In the genomic region with DNA sequence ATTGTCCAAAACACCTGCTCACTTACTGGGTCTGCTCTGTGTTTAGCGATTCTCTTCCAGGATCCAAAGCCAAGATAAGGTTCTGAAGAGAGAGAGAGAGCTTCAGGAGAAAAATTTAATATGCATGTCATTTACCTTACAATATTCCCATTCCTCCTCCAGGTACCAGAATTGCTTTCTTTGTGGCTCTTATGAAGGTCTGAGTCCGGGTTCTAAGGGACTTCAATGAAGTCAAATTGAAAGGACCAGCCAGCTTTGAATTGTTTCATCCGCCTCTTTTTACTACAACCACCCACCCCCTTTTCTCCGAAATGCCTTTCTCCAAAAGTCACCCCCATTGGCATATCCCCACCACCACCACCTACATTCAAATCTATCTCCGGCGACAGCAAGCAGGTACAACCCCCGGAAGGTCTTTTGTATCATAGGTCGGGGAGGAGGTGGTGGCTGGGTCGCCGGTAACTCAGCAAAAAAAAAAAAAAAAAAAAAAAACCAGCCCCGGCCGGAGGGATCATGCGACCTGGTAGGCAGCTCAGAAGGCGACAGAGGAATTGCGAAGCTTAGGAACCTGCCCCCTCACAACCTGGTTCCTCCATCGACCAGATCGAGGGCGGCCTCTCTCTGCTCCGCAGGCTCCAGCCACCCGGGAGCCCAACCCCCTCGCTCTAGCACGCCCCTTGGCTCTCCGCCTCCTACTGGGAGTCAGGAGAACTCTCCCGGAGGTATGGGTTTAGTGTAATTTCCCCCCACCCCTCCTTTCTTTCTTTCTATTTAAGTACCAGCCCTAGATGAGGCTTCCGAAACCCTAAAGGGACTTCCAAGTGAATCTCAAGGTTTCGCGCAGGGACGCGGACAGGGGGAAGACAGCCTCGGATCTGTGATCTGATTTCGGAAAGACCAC, we compare ENCODE assay signal across 8 mouse cellular contexts. TPM values are rescaled to one million over a fixed set of nuclear protein-coding genes. Genes with fewer than 3 reads are reported as not detected.
DNase-seq lines count a peak whose midpoint lies in the region; ATAC-seq and TF ChIP-seq lines count a peak whose summit lies in the region.

No protein-coding gene starts in this region.

- peak overlapping the region; percentile 71 for H3K4me3 ChIP-seq in heart, embryonic 11.5 days (ENCODE audit: low read depth, low read length)
- H3K4me3 ChIP-seq in kidney, embryonic 15.5 days (replicated peaks), result peak overlapping the region; percentile 56
- peak overlapping the region; percentile 84 for H3K4me3 ChIP-seq in liver, adult 2 months (ENCODE audit: insufficient read depth, low read depth, low read length)

- no peaks in the 10 kb centered on the region for H3K9me3 ChIP-seq in heart, embryonic 11.5 days (replicated peaks; ENCODE audit: control insufficient read depth, low read length)
- H3K9me3 ChIP-seq in kidney, embryonic 15.5 days (replicated peaks), result no peaks in the 10 kb centered on the region

- peaks cover 16% of the 10 kb centered on the region; the same call in 1 of the 2 replicates for H3K79me2 ChIP-seq in liver, adult 2 months (ENCODE audit: control insufficient read depth, insufficient read depth, low read length)

- H3K27ac ChIP-seq in heart, embryonic 11.5 days (ENCODE audit: low read depth, low read length), result peak overlapping the region; percentile 98
- H3K27ac ChIP-seq in kidney, embryonic 15.5 days, result peak overlapping the region; percentile 96
- H3K27ac ChIP-seq in liver, adult 2 months (replicated peaks; ENCODE audit: insufficient read depth, low read depth, low read length), result peak overlapping the region; percentile 95

- peak; percentile 71 for TF ChIP-seq CTCF in brain, embryonic 14.5 days (IDR thresholded peaks at IDR 0.05; ENCODE audit: borderline replicate concordance, extremely low read depth, insufficient read depth, insufficient read length)
- TF ChIP-seq CTCF in liver, adult 2 months (IDR thresholded peaks at IDR 0.05; ENCODE audit: low read depth, low read length), result peak; percentile 77

- DNase-seq in CD4-positive helper T cell, adult 2 months (ENCODE audit: low read depth, low spot score), result peak; percentile 88
- peak; percentile 94 for DNase-seq in brain, embryonic 14.5 days (ENCODE audit: low read depth)
- DNase-seq in liver, adult 2 months (ENCODE audit: extremely low read depth, low read depth, low spot score), result peak; percentile 86
- peak; percentile 74 to 82 for DNase-seq in spleen, postnatal 36 days (ENCODE audit: low spot score in 2 of 2)

- peak; percentile 75 for ATAC-seq in erythroblast, adult 5-6 weeks (replicated peaks; ENCODE audit: low FRiP score, poor library complexity, severe bottlenecking)
- ATAC-seq in heart, embryonic 11.5 days (replicated peaks; ENCODE audit: insufficient number of reproducible peaks, low FRiP score, low TSS enrichment), result peak; percentile 84
- peak; percentile 88 for ATAC-seq in kidney, embryonic 15.5 days (replicated peaks; ENCODE audit: low FRiP score)
- ATAC-seq in monocyte, adult 5-6 weeks (replicated peaks; ENCODE audit: insufficient number of reproducible peaks, low FRiP score, low TSS enrichment, poor library complexity, severe bottlenecking), result peak; percentile 77

- no peaks in the 10 kb centered on the region for H3K27me3 ChIP-seq in heart, embryonic 11.5 days (ENCODE audit: control insufficient read depth, insufficient read depth, low read length)
- H3K27me3 ChIP-seq in kidney, embryonic 15.5 days, result no peaks in the 10 kb centered on the region
- H3K27me3 ChIP-seq in liver, adult 2 months (ENCODE audit: control insufficient read depth, insufficient read depth, low read length), result no peaks in the 10 kb centered on the region

- H3K4me2 ChIP-seq in heart, embryonic 11.5 days, result peak overlapping the region; percentile 73
- H3K4me2 ChIP-seq in kidney, embryonic 15.5 days, result peak overlapping the region; percentile 80

- peak overlapping the region; percentile 96 for H3K9ac ChIP-seq in heart, embryonic 11.5 days (ENCODE audit: low read depth, low read length)
- peak overlapping the region; percentile 63 for H3K9ac ChIP-seq in kidney, embryonic 15.5 days
- peak overlapping the region; percentile 85 for H3K9ac ChIP-seq in liver, adult 2 months (ENCODE audit: low read depth, low read length)

- H3K4me1 ChIP-seq in heart, embryonic 11.5 days (ENCODE audit: control insufficient read depth, insufficient read depth, low read length), result peaks cover 40% of the 10 kb centered on the region
- H3K4me1 ChIP-seq in kidney, embryonic 15.5 days, result peaks cover 45% of the 10 kb centered on the region
- H3K4me1 ChIP-seq in liver, adult 2 months (ENCODE audit: control insufficient read depth, insufficient read depth, low read length), result peaks cover 19% of the 10 kb centered on the region

- 2% methylated on average over 31 of the region's 31 CpGs for WGBS in heart, embryonic 11.5 days (ENCODE audit: insufficient replicate concordance)
- 2% methylated on average over 31 of the region's 31 CpGs for WGBS in kidney, embryonic 15.5 days
- under 1% methylated on average over 31 of the region's 31 CpGs for WGBS in liver, adult 2 months

- no peaks in the 10 kb centered on the region for H3K36me3 ChIP-seq in heart, embryonic 11.5 days (ENCODE audit: control insufficient read depth, insufficient read depth, low read length)
- H3K36me3 ChIP-seq in kidney, embryonic 15.5 days, result peaks cover 16% of the 10 kb centered on the region
- H3K36me3 ChIP-seq in liver, adult 2 months (ENCODE audit: control insufficient read depth, insufficient read depth, low read length), result peaks cover 1% of the 10 kb centered on the region; the same call in 1 of the 2 replicates

- peak; percentile 32; the same call in 1 of the 2 replicates for TF ChIP-seq POLR2A in brain, embryonic 14.5 days (IDR thresholded peaks at IDR 0.05; ENCODE audit: borderline replicate concordance, extremely low read depth, insufficient read depth, insufficient read length, poor library complexity, severe bottlenecking)
- TF ChIP-seq POLR2A in liver, adult 2 months (IDR thresholded peaks at IDR 0.05; ENCODE audit: extremely low read depth, insufficient read depth, low read length), result 0 out of 2 replicates have a peak, but pooled peaks have one; percentile 31

RNA-seq across cellular contexts. Expression of a gene that starts 1.3 kb away (rescaled TPM):
- polyA plus RNA-seq in brain, embryonic 14.5 days (2012; rRNA removed), result 116 and 129 TPM in 2 replicates
- total RNA-seq in erythroblast, adult 5-6 weeks (2015; ENCODE audit: low replicate concordance), result 543 and 572 TPM in 2 replicates
- 807 and 937 TPM in 2 replicates for total RNA-seq in erythroblast, adult 5-6 weeks (2017; ENCODE audit: low replicate concordance)
- 69.8 and 73.1 TPM in 2 replicates for polyA plus RNA-seq in heart, embryonic 11.5 days (2014; fragmentation: Nextera tagmentation; extraction: Ambion mirVana)
- polyA plus RNA-seq in kidney, embryonic 15.5 days (2015; fragmentation: Nextera tagmentation; extraction: Ambion mirVana), result 99.5 and 106 TPM in 2 replicates
- total RNA-seq in liver, adult 2 months (2014; rRNA removed), result 14.9 and 16.1 TPM in 2 replicates
- 30.4 and 33.8 TPM in 2 replicates for polyA plus RNA-seq in liver, adult 2 months (2012; rRNA removed)
- total RNA-seq in monocyte, adult 5-6 weeks (2017), result 11.8 to 39.0 TPM (median 21.7 TPM) in 3 replicates

RNA-seq across cellular contexts. Expression of a gene that starts 17.5 kb away (rescaled TPM):
- polyA plus RNA-seq in brain, embryonic 14.5 days (2012; rRNA removed), result 20.8 and 28.8 TPM in 2 replicates
- 39.8 and 43.9 TPM in 2 replicates for total RNA-seq in erythroblast, adult 5-6 weeks (2015; ENCODE audit: low replicate concordance)
- total RNA-seq in erythroblast, adult 5-6 weeks (2017; ENCODE audit: low replicate concordance), result 53.4 and 65.9 TPM in 2 replicates
- 81.0 and 88.3 TPM in 2 replicates for polyA plus RNA-seq in heart, embryonic 11.5 days (2014; fragmentation: Nextera tagmentation; extraction: Ambion mirVana)
- 88.5 and 98.2 TPM in 2 replicates for polyA plus RNA-seq in kidney, embryonic 15.5 days (2015; fragmentation: Nextera tagmentation; extraction: Ambion mirVana)
- 0.18 and 1.1 TPM in 2 replicates for total RNA-seq in liver, adult 2 months (2014; rRNA removed)
- polyA plus RNA-seq in liver, adult 2 months (2012; rRNA removed), result 0.04 TPM in 1 of 2 replicates, not detected in the other
- 1.1 to 2.7 TPM (median 1.6 TPM) in 3 replicates for total RNA-seq in monocyte, adult 5-6 weeks (2017)

Comparison
In these comparisons a context has a peak if more than half of its experiments do, and no peak if none do; other contexts are left out.
1. Peak in every context shown above with its lines: DNase-seq, ATAC-seq, H3K4me3 ChIP-seq and H3K27ac ChIP-seq.
2. RNA of a gene that starts 17.5 kb away (polyA plus RNA-seq): 88.5 to 98.2 TPM in kidney, embryonic 15.5 days, 81.0 to 88.3 TPM in heart, embryonic 11.5 days and 20.8 to 28.8 TPM in brain, embryonic 14.5 days; 0.04 TPM in liver, adult 2 months; every median in the first group is over 10 times any median in the second.